Mouse (Mus musculus): Measurements from ENCODE around the gene Hoxc5.
A peak's percentile ranks its signal among the peaks of the same experiment; 100 is the strongest.

Hoxc5 gene

GRCm38 (mm10) chr15:102967312-102967510 lies at the start of gene Hoxc5:
Hoxc5 (plus strand) TSS chr15:102967443.
- DNase-seq, result no peak

DNA sequence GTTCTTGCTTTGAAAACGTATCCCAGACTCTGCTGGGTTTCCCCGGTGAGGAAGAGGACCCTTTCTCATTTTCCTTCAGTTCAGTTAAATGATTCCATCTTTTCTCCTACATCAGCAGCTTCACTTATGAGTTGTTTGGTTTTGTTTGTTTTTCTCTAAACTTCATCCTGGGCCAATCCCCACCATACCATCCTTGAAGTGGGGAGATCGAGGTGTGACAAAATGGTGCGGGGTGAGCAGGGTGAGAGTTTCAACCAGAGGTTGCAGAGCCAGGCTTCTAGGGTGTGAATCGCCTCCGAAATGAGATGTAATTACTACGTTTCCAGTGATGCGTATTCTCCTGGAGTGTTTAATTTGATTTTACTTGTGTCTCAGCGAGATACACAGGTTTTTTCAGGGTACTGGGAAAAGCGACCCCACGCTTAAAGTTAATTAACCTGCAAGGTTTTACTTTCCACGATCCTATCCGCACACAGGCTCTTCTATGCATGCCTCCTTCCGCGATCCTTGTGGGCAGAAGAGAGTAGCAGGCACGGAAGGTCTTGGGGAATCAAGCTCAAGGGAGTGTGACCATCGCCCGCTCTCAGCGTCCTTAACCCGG lies 49.2 kb upstream of the Hoxc5 start:
- no peak for DNase-seq

DNA sequence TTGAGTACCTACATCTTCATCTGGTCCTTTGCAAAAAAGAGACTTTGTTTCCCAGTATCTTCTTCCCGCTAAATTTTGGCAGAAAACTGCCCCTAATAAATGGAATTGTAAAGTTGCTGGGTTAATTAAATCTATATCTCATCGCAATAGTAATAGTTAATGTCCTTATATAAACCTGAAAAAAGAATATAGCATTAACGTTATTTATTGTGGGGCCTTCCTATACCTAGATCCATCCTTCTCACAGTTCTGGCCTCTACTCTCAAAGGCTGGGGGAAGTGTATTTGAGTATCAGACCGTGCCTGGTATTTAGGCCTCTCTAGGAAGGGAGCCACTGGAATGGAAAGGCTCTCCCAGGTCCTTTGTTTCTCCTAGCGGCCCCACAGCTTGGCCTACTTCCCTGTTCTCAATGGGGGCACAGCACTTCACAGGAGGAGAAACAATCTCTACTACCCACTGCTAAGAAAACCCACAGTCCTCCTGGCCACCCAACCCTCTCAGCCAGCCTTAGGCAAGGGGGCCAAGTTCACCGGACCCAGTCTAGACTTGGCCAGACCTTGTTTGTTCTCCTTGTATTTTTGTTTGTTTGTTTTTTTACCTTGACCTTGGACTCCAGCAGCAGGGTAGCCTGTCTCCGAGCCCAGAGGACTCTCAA lies 48.5 kb upstream of the Hoxc5 start:
- DNase-seq, result no peak

DNA sequence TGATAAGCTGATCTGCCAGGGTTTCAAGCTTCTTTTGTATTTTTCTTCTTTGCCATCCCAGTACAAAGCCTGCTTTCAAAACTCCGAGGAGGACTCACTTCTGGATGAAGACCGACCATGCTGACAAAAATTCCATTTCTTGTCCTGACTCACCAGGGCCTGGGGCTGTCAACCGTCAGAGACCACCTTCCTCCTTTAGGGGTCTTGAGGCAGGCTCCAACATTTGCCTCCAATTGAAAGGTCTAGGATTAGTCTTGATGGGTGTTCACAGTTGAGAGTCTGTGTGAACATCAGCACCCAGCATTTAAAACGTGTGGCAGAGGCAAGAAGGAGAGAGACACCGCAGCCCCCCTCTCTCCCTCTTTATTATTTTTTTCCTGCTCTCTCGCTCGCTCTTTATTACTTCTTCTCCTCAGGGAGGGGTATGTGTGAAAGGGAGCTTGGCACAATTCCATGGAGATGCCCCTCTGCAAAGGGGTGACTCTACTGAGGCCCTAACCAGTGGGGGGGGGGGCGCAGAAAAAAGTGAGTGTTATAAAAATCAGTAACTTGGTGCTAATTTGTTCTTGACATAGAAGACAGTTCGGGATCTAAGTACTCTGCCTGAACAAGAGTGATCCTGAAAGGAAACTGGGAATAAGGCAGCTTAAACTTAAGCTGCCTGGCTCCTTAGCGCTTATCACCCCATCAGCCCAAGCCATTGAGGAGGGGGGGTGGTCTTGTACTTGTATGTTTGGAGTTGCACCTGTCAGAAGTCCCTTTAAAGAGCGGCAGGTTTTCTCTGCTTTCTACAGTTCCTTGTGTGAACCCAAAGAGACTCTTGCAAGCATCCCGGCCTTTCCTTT lies 47.7 kb upstream of the Hoxc5 start:
- no peak for DNase-seq

GRCm38 (mm10) chr15:102920619-102921018 lies 46.6 kb upstream of the Hoxc5 start:
- DNase-seq, result peak; percentile 70 to 76

DNA sequence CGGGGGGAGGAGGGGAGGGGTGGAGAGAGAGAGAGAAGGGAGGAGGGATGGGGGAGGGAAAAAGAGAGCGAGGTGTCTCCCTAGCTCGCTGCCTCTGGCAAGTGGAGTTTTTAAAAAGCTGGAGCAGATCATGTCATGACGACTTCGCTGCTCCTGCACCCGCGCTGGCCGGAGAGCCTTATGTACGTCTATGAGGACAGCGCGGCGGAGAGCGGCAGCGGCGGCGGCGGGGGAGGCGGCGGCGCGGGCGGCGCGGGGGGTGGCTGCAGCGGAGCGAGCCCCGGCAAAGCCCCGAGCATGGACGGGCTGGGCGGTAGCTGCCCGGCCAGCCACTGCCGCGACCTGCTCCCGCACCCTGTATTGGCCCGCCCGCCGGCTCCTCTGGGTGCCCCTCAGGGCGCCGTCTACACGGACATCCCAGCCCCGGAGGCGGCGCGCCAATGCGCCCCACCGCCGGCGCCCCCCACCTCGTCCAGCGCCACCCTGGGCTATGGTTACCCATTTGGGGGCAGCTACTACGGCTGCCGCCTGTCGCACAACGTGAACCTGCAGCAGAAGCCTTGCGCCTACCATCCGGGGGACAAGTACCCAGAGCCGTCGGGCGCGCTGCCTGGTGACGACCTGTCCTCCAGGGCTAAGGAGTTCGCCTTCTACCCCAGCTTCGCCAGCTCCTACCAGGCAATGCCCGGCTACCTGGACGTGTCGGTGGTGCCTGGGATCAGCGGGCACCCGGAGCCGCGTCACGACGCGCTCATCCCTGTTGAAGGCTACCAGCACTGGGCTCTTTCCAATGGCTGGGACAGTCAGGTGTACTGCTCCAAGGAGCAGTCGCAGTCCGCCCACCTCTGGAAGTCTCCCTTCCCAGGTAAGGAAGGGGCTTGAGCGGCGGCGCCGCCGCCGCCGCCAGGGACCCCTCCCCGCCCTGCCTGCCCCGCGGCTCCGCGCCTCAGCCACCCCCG lies 45.9 kb upstream of the Hoxc5 start, which contains the start of gene Hoxc13:
Hoxc13 (plus strand) TSS at position 51 of the 959 bp plus-strand sequence.
- no peak for DNase-seq

DNA sequence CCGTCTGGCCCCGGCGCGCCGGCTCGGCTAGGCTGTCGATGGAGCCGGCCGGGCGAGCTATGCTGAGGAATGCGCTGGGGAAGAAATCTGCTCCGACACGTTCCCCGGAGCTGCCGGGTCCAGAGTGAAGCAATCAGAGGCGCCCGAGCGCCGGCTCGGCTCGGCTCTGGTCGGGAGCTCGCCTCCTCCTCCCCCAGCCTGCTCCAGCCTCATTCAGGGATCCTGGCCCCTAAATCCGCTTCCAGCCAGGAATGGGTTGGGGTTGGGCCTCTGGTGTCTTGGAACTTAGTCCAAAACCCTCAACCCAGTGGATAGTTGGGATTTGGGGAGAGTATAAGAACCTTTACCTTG lies 45.3 kb upstream of the Hoxc5 start:
- DNase-seq, result peak in 1 of 2 experiments; percentile 23

- no peak for DNase-seq
These were observed 44.4 kb upstream of the Hoxc5 start for GRCm38 (mm10) chr15:102922636-102923500.

DNA sequence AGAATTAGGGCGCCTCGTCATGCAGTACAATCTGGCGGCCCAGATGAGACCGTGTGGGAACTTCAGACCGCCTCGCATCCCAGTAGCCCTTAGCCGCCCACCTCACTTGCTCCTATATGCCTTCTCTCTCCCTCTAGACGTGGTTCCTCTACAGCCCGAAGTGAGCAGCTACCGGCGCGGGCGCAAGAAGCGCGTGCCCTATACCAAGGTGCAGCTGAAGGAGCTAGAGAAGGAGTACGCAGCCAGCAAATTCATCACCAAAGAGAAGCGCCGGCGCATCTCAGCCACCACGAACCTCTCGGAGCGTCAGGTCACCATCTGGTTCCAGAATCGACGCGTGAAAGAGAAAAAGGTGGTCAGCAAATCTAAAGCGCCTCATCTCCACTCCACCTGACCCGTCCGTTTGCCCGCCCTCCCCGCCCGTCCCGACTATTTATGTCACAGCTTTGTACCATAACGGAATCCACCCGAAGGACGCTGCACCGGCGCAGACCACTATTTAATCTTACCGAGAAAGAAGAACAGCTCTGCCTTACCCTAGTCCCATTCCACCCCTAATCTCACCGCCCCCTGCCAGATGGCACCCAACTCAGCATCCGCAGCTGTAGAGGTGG lies 40.1 kb upstream of the Hoxc5 start:
- DNase-seq, result no peak

DNA sequence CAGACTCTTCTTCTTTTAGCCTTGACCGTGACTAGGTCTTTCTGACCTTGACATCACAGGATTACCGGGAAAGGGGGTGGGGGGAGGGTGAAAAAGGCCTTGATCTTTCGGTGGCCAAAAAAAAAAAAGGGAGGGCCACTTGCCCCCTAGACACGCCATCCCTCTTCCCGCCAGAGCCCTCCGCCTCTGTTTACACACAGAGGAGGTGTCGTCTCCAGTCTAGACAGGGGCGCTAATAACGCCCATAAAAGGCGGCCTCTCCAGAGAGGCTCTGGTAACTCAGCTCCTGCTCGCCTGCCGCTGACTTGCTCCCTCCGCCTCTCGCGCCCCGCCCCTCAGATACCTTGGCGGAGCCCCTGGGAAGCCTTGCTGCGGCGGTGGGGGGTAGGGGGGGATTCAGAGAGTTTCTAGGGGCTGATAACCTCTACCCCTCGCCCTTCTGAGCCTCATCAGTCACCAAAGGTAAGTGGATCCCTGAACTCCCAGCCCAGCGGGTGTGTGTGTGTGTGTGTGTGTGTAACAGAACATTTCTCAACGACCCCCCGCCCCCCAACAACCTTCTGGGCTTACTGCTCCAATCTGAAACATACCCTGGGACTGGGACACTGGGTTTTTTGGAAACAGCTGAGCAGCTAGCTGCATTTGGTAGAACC lies 35.4 kb upstream of the Hoxc5 start:
- DNase-seq, result no peak

DNA sequence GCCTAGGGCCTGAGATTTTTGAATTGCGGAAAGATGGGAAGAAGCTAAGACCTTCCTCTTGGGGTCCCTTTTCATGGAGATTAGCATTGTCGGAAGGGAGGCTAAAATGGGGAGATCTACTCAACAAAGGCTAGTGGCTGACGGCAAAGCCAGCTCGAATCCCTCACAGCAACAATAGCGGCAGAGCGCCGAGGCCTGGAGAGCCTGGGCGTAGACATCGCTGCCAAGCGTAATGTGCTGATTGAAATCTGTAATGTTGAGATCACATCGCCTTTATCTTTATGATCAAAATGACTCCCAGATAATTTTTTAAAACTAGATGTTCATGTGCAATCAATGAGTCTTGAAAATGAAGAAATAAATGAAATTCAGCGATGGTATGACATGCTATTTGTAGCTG lies 32.8 kb upstream of the Hoxc5 start:
- DNase-seq, result peak in 1 of 2 experiments; percentile 19

GRCm38 (mm10) chr15:102934897-102935296 lies 32.3 kb upstream of the Hoxc5 start:
- peak in 1 of 2 experiments; percentile 10 for DNase-seq

DNA sequence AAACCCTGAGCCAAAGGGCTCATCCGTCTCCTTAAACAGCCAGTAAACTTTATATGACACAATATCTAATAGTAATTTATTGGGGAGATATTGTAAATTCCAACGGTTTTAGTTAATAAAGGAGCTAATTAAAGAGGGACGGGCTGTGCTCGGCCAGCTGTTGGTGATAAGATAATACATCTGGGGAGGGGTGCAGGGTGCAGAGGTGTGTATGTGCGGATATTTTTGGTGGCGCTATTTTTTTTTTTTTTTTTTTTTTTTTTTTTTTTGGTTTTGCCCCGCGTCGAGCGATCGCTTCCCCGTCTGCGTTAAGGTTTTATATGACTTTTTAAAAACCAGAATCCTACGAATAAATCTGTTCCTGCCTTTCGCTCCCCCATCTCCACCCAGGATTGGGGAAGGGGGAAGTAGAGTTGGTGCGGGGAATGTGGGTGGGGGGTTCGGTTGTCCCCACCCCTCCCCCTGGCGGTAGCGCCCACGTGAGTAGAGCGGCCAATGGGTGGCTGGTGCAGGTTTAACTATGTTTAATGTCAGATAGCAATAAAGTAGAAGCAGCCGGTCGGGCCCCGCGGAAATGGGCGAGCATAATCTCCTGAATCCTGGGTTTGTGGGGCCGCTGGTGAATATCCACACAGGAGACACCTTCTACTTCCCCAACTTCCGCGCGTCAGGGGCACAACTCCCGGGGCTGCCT lies 30.8 kb upstream of the Hoxc5 start, which contains the start of gene Hoxc12:
Hoxc12 (plus strand) TSS at position 479 of the 694 bp plus-strand sequence.
- DNase-seq, result no peak

- DNase-seq, result no peak
These were observed 30.1 kb upstream of the Hoxc5 start for GRCm38 (mm10) chr15:102937036-102937666.

- peak in 1 of 2 experiments; percentile 27 for DNase-seq
These were observed 27.7 kb upstream of the Hoxc5 start for GRCm38 (mm10) chr15:102939256-102940155.

GRCm38 (mm10) chr15:102942739-102943467 lies 24.3 kb upstream of the Hoxc5 start:
- DNase-seq, result peak in 1 of 2 experiments; percentile 42

DNA sequence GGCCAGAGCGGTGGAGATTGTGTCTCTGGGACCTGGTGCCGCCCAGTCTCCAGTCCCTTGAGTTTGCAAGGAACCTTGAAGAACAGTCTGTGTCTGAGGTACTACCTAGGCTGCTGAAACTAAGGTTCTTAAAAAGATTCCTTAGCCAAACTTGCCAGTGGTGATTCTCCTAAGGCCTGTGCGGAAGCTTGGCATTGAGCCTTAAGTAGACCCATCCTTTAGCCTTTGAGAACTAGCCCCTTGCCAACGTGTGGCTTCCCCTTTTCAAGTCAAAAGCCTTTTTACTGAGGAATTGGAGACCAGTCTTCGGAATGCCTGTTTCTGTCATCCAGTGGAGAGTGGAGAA lies 23.8 kb upstream of the Hoxc5 start:
- DNase-seq, result no peak

Measured in kidney, postnatal 25 days (tissue).